Mouse (Mus musculus): ENCODE data around the gene Kat2b. TPM values are rescaled to one million over a fixed set of nuclear protein-coding genes. Genes with fewer than 3 reads are reported as not detected.

Kat2b gene
- total RNA-seq, 1 experiment: 25.1 TPM

DNA sequence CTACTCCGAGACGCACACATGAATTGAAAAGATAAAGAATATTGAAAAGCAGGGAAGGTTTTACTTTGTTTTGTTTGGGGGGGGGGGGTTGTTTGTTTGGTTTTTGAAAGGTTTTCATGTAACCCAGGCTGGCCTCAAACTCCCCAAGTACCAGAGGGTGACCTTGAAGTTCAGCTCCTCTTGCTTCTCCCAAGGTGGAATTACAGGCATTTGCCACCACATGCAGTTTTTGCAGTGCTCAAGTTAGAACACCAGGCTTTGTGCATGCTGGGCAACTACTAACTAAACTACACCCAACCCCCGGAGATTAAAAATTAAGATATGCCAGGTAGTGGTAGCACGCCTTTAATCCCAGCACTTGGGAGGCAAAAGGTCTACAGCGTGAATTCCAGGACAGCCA lies 7.0 kb upstream of the Kat2b start:
- Histone ChIP-seq H3K4me3 (ENCODE audit: insufficient read depth in 1 of 2, low read depth in 1 of 2, low read length in 2 of 2, poor library complexity in 1 of 2, severe bottlenecking in 1 of 2) (peak overlapping the region in 1 of 2 experiments; percentile 64; a peak in 2 of 4 replicates), H3K9ac (ENCODE audit: insufficient read depth, low read depth, low read length, poor library complexity, severe bottlenecking) (peak overlapping the region; percentile 72; the same call in 1 of the 2 replicates), H3K36me3 (ENCODE audit: control insufficient read depth, insufficient read depth, low read length, poor library complexity, severe bottlenecking) (no peaks in the 10 kb centered on the region), H3K4me1 (ENCODE audit: control insufficient read depth in 2 of 2, insufficient read depth in 2 of 2, low read length in 2 of 2, poor library complexity in 1 of 2) (peaks cover 12% of the 10 kb centered on the region in 2 experiments), H3K9me3 (ENCODE audit: control insufficient read depth, insufficient read depth, low read depth, low read length) (no peaks in the 10 kb centered on the region), H3K27ac (ENCODE audit: insufficient read depth, low read depth, low read length, poor library complexity, severe bottlenecking) (peak overlapping the region; percentile 93; the same call in 1 of the 2 replicates)
- no peak for DNase-seq (ENCODE audit: low read depth, low spot score)
- in situ Hi-C loops (cut with MboI; ENCODE audit: low sequenced_read_pairs in 2 of 2, unreplicated experiment in 2 of 2): no loop called here
- TF ChIP-seq HCFC1 (IDR thresholded peaks at IDR 0.05; ENCODE audit: borderline replicate concordance, insufficient read depth, low read length): no peak
- no peak for TF ChIP-seq ZC3H11A (IDR thresholded peaks at IDR 0.05; ENCODE audit: borderline replicate concordance, low read depth, low read length)
- no peak for TF ChIP-seq ZNF384 (IDR thresholded peaks at IDR 0.05; ENCODE audit: low read depth, low read length)
- no peak for TF ChIP-seq MAFK (IDR thresholded peaks at IDR 0.05; ENCODE audit: insufficient read depth, low read depth, low read length)
- no peak for TF ChIP-seq CHD2 (IDR thresholded peaks at IDR 0.05; ENCODE audit: low read depth, low read length)

GRCm38 (mm10) chr17:53561458-53562029 lies 5.1 kb upstream of the Kat2b start:
- peaks cover 8 to 16% of the 10 kb centered on the region in 2 experiments for H3K4me1 ChIP-seq (ENCODE audit: control insufficient read depth in 2 of 2, insufficient read depth in 2 of 2, low read length in 2 of 2, poor library complexity in 1 of 2)
- in situ Hi-C loops (cut with MboI; ENCODE audit: low sequenced_read_pairs in 2 of 2, unreplicated experiment in 2 of 2): no loop called here
- peak overlapping the region; percentile 69; the same call in 1 of the 2 replicates for H3K9ac ChIP-seq (ENCODE audit: insufficient read depth, low read depth, low read length, poor library complexity, severe bottlenecking)
- H3K27ac ChIP-seq (ENCODE audit: insufficient read depth, low read depth, low read length, poor library complexity, severe bottlenecking): peak overlapping the region; percentile 93
- H3K9me3 ChIP-seq (ENCODE audit: control insufficient read depth, insufficient read depth, low read depth, low read length): no peaks in the 10 kb centered on the region
- H3K4me3 ChIP-seq (ENCODE audit: insufficient read depth in 1 of 2, low read depth in 1 of 2, low read length in 2 of 2, poor library complexity in 1 of 2, severe bottlenecking in 1 of 2): no peak overlapping the region
- TF ChIP-seq CHD2 (IDR thresholded peaks at IDR 0.05; ENCODE audit: low read depth, low read length) (0 out of 2 replicates have a peak, but pooled peaks have one; percentile 38), MAFK (IDR thresholded peaks at IDR 0.05; ENCODE audit: insufficient read depth, low read depth, low read length) (peak; percentile 85), ZC3H11A (IDR thresholded peaks at IDR 0.05; ENCODE audit: borderline replicate concordance, low read depth, low read length) (no peak)
- H3K36me3 ChIP-seq (ENCODE audit: control insufficient read depth, insufficient read depth, low read length, poor library complexity, severe bottlenecking): no peaks in the 10 kb centered on the region
- DNase-seq (ENCODE audit: low read depth, low spot score): no peak

- H3K27ac ChIP-seq (ENCODE audit: insufficient read depth, low read depth, low read length, poor library complexity, severe bottlenecking): peak overlapping the region; percentile 99; the same call in 1 of the 2 replicates
- TF ChIP-seq CHD2 (IDR thresholded peaks at IDR 0.05; ENCODE audit: low read depth, low read length) (no peak), ZNF384 (IDR thresholded peaks at IDR 0.05; ENCODE audit: low read depth, low read length) (peak; percentile 90), ZC3H11A (IDR thresholded peaks at IDR 0.05; ENCODE audit: borderline replicate concordance, low read depth, low read length) (no peak), MAFK (IDR thresholded peaks at IDR 0.05; ENCODE audit: insufficient read depth, low read depth, low read length) (no peak)
- no peak overlapping the region for H3K4me3 ChIP-seq (ENCODE audit: insufficient read depth in 1 of 2, low read depth in 1 of 2, low read length in 2 of 2, poor library complexity in 1 of 2, severe bottlenecking in 1 of 2)
- in situ Hi-C loops (cut with MboI; ENCODE audit: low sequenced_read_pairs in 2 of 2, unreplicated experiment in 2 of 2): no loop called here
- no peaks in the 10 kb centered on the region for H3K9me3 ChIP-seq (ENCODE audit: control insufficient read depth, insufficient read depth, low read depth, low read length)
- DNase-seq (ENCODE audit: low read depth, low spot score): no peak
- no peaks in the 10 kb centered on the region for H3K36me3 ChIP-seq (ENCODE audit: control insufficient read depth, insufficient read depth, low read length, poor library complexity, severe bottlenecking)
- peaks cover 4 to 21% of the 10 kb centered on the region in 2 experiments; a peak in 3 of 4 replicates for H3K4me1 ChIP-seq (ENCODE audit: control insufficient read depth in 2 of 2, insufficient read depth in 2 of 2, low read length in 2 of 2, poor library complexity in 1 of 2)
- H3K9ac ChIP-seq (ENCODE audit: insufficient read depth, low read depth, low read length, poor library complexity, severe bottlenecking): no peak overlapping the region
Measured at GRCm38 (mm10) chr17:53564837-53565236, 1.8 kb upstream of the Kat2b start.

- in situ Hi-C loops (cut with MboI; ENCODE audit: low sequenced_read_pairs in 2 of 2, unreplicated experiment in 2 of 2): no loop called here
- no peak for DNase-seq (ENCODE audit: low read depth, low spot score)
- no peak for TF ChIP-seq CHD2 (IDR thresholded peaks at IDR 0.05; ENCODE audit: low read depth, low read length)
- no peak for TF ChIP-seq ZNF384 (IDR thresholded peaks at IDR 0.05; ENCODE audit: low read depth, low read length)
- TF ChIP-seq HCFC1 (IDR thresholded peaks at IDR 0.05; ENCODE audit: borderline replicate concordance, insufficient read depth, low read length): no peak
- TF ChIP-seq ZC3H11A (IDR thresholded peaks at IDR 0.05; ENCODE audit: borderline replicate concordance, low read depth, low read length): no peak
- no peak for TF ChIP-seq MAFK (IDR thresholded peaks at IDR 0.05; ENCODE audit: insufficient read depth, low read depth, low read length)
Measured at GRCm38 (mm10) chr17:53566919-53567345, 271 bp downstream of the Kat2b start.

More at GRCm38 (mm10) chr17:53566919-53567345, 271 bp downstream of the Kat2b start:
- H3K36me3 ChIP-seq (ENCODE audit: control insufficient read depth, insufficient read depth, low read length, poor library complexity, severe bottlenecking): no peaks in the 10 kb centered on the region
- peak overlapping the region; percentile 99 for H3K27ac ChIP-seq (ENCODE audit: insufficient read depth, low read depth, low read length, poor library complexity, severe bottlenecking)
- H3K9ac ChIP-seq (ENCODE audit: insufficient read depth, low read depth, low read length, poor library complexity, severe bottlenecking): peak overlapping the region; percentile 99
- no peaks in the 10 kb centered on the region for H3K9me3 ChIP-seq (ENCODE audit: control insufficient read depth, insufficient read depth, low read depth, low read length)
- H3K4me3 ChIP-seq (ENCODE audit: insufficient read depth in 1 of 2, low read depth in 1 of 2, low read length in 2 of 2, poor library complexity in 1 of 2, severe bottlenecking in 1 of 2): peak overlapping the region; percentile 81 to 99
- H3K4me1 ChIP-seq (ENCODE audit: control insufficient read depth in 2 of 2, insufficient read depth in 2 of 2, low read length in 2 of 2, poor library complexity in 1 of 2): peaks cover 8 to 21% of the 10 kb centered on the region in 2 experiments
